Mouse (Mus musculus) ES-Bruce4 (cell line): Measurements from ENCODE around the gene Myo18a.

ENCODE experiments used
- CTCF ChIP-seq: IDR thresholded peaks from one replicate; pipeline ENCODE4 v1.8.1; 2011; ENCODE audit warnings: low read depth, low read length
- EP300 ChIP-seq: IDR thresholded peaks from 2 replicates; pipeline ENCODE4 v1.6.1; 2011; ENCODE audit warnings: low read depth, low read length; ENCODE audit not compliant: insufficient read depth
- POLR2A ChIP-seq: IDR thresholded peaks from one replicate; pipeline ENCODE4 v1.8.1; 2011; ENCODE audit warnings: low read length; ENCODE audit not compliant: insufficient read depth

- no peak for TF ChIP-seq CTCF
- TF ChIP-seq POLR2A: no peak
- no peak for TF ChIP-seq EP300
Measured at GRCm38 (mm10) chr11:77854641-77855040, 91.6 kb downstream of the Myo18a start.
